Mouse (Mus musculus): Measurements from ENCODE around the gene Kcnn3.

GRCm38 (mm10) chr3:89605235-89605634, 85.3 kb downstream of the Kcnn3 start:
- TF ChIP-seq GATA1 (IDR thresholded peaks at IDR 0.05; ENCODE audit: borderline replicate concordance, low read length) = no peak
- TF ChIP-seq FLI1 (IDR thresholded peaks at IDR 0.05; ENCODE audit: low read length) = no peak

All from megakaryocyte, embryonic 14.5 days (primary cell).